Mouse (Mus musculus) ZHBTc4 (cell line): ENCODE data around the gene Rtn4ip1.

Experiments
- DNase-seq: peaks from one replicate; pipeline ENCODE4 v3.0.0-alpha.2; 2011; ENCODE audit warnings: low read depth, low spot score

Rtn4ip1 gene

DNA sequence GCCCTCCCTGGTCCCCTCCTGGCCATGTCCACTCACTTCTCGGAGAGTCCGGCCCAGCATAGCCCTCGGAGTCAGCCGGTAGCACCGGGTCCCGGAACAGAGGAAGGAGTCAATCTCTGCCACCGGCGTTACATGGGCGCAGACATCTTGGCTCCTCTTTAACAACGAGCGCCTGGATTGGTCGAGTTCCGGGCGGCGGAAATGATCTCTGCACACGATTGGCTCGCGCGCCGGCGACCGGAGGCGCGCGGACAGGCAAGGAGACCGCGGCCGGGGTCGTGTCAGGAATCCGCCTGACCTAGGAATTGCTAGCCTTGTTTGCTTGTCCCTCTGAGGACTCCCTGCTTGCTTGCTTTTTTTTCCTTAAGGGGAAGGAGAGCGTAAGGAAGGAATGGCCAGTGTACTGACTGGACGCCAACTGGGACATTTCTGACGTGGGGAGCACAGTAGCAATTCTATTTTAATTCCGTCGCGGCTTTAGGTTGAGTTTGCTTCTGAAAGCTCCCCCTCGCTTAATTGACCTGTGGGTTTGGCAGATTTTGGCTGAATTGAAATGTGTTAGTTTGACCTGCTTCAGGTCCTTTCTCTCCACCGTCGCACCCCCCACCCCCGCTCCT lies at the start of gene Rtn4ip1, which contains the start of gene Qrsl1:
TSS of gene Rtn4ip1 (plus strand) at position 230 of the 617 bp plus-strand sequence.
TSS of gene Qrsl1 (minus strand) at position 168 of the 617 bp plus-strand sequence.
- peak; percentile 96 for DNase-seq

DNA sequence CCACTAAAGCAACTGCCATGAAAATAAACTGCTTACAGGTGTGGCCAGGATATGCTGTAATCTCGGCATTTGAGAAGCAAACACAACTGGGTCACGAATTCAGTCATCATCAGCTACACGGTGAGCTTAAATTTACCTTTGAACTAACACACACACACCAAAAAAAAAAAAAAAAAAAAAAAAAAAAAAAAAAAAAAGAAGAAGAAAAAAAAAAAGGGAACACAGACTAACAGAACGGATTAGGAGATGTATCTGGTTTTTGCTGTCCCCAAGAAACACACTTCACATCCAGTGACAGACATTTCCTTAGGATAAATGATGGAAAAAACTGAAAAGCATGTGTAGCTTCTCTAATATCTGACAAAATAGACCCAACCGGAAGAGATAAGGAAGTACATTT lies 49.7 kb upstream of the Rtn4ip1 start:
- no peak for DNase-seq

DNA sequence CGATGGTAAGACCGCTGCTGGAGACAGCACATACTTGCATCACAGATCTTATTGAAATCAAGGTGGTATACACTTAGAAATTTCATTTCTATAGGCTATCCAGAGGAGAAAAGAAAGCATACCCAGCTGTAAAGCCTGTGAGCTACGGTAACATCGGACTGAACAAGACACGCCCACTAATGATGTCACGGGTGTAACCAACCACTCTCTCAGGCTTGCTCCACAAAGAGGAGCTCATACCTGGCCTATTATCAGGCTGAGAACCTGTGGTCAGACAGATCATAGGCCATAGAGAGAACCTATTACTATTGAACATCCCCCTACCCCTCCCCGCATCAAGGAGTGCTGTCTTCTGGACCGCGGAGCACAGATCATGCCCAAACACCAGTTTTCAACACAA lies 45.7 kb upstream of the Rtn4ip1 start:
- peak; percentile 15 for DNase-seq

DNA sequence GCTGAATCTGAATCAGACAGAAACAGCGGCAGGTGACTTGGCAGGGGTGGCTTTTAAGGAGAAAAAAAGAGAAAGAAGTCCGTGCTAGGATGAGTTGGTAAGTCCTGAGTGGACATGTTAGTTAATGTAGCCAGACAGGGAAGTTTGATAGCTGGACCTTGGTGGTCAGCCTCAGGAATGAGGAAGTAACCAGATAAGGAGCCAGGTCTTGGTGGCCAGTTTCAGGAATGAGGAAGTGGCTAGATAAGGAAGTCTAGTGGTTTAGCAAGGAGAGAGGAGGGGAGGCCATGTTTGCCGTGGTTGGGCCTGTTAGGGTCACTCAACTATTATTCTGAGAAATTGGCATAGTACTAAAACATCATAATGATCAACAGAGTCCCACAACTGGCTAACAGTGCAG lies 45.3 kb upstream of the Rtn4ip1 start:
- DNase-seq = no peak

DNA sequence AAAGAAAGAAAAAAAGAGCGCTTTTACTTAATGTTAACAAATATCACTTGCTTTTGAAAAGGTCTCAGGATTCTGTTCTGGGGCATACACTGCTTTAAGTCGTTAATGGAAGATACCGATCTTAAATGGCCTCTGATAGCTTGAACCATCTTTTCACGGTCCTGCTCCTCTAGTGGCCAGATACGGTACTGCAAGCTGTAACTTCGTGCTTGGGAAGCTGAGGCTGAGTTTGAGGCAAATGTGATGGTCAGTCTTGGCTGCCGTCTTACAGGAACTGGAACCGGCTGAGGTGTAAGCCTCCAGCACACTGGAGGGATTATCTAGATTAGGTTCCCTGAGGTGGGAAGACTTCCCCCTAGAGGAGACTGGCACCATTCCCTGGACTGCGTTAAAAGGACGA lies 30.9 kb upstream of the Rtn4ip1 start:
- DNase-seq = peak; percentile 78

DNA sequence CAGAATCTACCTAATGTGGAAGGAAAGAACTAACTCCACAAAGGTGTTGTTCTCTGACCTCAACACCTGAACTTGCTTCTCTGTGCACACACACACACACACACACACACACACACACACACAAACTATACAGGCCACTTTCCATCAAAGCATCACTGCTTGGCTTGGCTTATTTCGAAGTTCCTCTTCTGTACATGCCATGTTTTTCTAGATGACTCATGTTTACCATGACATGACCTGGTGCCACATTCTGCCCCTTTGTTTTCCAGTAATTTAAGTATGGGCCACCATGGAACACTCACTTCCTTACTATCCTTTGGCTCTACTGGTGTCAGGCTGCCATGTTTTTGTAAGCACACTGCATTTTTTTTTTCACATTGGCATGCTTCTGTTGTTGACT lies 30.1 kb upstream of the Rtn4ip1 start:
- DNase-seq = no peak

DNA sequence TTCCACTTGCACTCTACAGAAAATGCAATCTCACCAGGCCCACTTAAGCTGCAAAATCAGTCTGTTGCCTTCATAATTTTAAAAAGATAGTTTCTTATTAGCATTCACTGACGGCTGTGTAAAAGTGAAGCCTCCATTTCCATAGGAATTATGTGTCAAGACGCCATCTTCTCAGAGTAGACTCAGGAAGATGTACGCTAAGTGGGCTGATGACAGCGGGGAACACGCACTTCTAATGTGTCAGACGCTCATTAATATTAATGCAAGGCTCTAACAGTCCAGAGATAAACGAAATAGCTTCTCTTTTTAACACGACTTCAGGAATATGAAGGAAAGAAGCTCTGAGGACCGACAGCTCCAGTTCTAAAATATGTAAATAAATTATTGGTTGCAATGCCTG lies 13.9 kb upstream of the Rtn4ip1 start:
- DNase-seq = no peak

DNA sequence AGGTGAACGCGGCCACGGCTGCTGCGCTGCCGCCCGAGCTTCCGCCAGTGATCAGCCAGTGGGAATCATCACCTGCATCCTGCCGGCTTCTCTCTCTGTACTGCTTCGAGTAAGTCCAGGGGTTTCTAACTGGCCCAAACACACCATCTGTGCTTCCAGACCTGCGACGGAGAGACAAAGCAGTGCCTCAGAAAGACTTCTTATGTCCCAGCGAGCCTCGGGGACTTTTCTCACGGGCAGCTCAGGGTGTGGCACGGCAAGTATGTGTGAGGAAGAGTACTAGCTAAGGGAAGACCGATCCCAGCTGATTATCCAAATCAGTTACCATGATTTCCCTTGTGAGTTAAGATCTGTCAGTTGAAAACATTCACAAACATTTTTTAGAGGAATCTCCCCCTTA lies 12.6 kb upstream of the Rtn4ip1 start:
- peak; percentile 58 for DNase-seq

DNA sequence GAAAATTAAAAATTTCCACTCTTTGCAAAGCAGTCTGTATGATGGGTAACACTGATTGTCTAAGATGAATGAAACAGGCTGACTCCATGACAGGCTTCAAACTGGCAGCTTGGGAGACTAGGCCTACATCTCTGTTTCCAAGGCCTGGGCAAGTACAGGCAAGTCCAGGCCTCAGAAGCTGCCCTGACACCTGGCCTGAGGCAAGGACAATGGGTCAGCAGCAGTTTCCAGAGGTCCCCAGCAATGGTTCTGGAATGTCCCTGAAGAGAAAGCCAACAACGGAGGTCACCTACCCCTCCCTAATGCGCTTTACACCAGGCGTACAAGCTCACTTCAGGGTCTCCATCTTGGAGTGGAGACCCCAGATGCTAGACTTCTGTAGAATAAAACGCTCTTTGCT lies 8.6 kb upstream of the Rtn4ip1 start:
- DNase-seq = no peak

DNA sequence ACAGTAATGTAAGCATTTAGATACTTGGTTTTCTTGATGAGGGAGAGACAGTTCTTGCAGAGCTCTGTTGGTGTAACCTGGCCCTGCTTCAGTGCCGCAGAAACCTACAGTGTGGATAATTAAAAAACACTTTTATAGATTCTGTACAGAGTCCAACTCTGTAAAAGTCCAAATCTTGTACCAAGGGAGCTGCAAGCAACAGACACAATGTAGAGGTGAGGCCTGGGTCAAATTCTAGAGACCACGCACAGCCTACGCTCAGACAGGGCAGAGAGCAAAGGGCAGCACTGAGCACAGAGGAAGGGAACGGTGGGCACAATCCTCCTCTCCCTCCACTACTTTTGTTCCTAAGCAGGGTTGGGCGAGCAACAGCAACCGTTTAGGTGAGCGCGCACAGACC lies 5.5 kb upstream of the Rtn4ip1 start:
- no peak for DNase-seq

DNA sequence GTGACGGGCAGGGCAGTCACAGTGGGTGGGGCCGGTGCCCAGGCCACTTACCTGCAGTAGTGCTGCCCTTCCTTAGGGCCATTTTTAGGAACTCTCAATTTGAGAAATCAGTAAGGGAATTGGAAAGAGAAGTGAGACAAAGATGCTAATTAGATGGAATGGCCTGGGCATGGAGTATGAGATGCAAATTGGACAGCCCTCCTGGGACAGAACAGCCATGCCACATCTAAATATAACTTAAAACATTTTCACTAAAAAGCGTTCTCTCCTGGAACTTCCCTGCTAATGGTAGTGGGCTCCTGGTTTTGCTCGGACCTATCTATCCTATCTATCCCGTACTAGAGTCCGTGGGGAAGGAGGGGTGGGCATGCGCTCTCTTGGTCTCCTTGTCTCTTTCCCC lies 3.3 kb upstream of the Rtn4ip1 start:
- no peak for DNase-seq

DNA sequence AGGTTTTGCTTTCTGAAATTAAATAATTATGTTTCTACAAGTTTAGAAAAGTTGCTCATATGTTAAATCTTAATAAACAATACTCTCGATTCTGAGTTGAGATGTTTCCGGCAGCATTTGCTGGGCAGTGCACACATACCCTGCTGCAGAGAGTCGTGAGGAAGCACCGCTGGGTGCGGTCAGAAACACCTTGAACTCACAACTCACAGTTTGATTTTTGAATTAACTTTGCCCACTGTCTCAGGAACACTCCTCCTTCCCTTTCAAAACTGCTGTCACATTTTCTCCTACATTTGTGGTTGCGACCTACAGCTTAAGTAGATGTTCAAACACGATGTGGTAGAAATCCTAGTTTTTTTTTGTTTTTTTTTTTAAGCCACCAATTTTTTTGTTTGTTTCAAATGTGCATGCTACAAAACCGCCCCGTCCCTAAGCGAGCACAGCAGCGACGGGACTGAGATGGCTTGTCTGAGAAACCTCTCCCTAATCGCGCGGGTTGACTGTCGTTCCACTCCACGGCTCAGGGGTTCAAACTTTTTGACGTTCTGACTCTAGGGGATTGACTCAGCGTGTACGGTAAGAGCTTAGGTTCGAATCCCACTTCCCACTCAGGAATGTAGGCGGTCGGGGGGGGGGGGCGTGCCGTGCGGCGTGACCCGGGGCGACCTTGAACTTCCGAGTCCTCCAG lies 580 bp upstream of the Rtn4ip1 start:
- peak; percentile 17 for DNase-seq

DNA sequence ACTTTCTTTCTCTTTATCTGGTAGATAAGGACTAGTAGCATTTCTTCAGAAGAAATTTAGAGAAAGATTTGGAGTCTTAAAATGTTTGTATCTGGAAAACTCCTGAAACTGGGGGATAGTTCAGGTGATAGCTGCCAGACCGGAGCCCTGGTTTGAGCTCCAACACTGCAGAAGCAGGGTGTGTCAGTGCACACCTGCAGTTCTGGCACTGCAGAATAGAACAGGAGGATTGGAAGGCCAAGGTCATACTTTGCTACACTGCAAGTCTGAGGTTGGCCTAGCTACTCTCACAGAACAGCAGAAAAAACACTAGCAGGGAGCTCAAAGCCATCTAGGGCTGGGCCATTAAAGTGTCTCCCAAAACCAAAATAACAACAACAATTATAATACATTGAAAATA lies 3.0 kb downstream of the Rtn4ip1 start:
- DNase-seq = no peak

DNA sequence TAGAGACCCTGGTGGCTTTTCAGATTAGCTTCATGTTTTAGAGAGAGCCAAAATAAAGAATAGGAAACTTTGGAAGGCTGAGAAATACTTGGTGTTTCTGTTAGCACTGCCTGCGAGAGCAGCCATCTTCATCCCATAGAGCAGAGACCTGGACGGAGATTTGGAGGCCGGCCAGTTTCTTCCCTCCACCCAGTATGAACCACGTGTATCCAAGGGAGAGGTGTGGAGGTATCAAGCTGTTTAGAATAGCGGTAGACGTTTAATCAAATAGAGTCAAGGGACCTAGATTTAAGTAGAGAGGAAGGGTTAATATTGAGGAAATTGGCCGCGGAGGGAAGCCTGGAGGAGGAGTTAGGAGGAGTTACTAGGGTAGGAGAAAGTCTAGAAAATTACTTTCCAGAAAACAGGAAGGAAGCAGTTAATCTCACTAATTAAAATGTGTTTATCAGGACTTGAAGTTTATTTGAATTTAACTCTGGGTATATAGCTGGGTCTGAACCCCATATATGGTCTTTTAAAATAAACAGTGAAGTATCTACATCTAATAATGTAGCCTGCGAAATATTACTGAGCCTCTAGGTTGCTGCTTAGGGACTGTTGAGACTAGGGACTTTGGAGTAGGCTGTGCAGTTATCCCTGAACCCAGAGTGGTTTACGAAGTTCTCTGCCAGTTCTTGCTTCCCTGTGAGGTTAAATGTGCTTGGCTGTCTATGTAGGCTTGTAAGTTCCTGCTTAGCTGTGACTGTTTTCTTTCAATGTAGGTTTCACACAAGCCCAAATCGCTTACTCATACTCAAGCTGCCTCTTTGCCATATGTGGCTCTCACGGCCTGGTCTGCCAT lies 8.6 kb downstream of the Rtn4ip1 start:
- no peak for DNase-seq

DNA sequence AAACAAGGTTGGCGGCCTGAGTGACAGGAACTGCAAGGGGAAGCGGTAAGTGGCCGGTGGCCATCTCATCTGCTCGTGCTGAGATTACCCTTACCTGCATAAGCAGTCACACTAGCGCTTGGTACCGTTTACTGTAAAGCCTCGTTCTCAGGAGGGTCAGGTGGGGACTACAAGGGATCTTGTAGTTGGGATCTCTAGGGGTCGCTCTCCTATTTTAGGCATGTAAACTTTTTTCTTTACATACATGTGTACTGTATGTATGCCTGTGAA lies 9.2 kb downstream of the Rtn4ip1 start:
- no peak for DNase-seq

DNA sequence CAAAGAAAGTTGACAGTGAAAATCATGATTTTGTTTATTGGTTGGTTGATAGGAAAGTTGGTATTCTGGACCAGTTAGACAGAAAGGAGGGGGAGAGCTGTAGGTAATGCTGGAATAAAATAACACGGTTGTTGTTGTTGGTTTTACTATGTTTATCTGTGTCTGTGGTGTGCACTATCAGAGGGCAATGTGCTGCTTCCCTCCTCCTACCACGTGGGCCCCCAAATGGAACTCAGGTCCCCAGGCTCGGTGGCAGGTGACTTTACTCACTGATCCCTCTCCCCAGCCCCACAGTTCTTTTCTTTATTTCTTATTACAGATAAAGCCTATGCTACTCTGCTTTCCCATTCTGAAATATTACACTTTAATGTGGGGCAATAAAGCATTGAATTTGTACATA lies 10.6 kb downstream of the Rtn4ip1 start:
- DNase-seq = no peak

DNA sequence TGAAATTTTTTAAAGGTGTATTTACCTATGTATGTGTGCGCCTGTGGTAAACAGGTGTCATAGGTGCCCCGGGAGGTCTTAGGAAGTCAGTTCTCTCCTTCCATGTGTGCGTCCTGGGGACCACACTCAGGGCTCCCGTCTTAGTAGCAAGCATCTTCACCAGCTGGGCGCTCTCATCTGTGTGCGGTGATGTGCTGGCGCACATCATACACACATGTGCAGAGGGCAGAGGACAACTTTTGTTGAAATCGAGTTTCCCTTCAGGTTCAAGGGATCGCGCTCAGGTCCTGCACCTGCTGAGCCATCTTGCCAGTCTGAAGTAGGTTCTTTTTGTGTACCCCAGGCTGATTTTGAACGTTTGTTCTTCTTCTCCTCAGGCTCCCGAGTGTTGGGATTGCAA lies 14.6 kb downstream of the Rtn4ip1 start:
- no peak for DNase-seq

DNA sequence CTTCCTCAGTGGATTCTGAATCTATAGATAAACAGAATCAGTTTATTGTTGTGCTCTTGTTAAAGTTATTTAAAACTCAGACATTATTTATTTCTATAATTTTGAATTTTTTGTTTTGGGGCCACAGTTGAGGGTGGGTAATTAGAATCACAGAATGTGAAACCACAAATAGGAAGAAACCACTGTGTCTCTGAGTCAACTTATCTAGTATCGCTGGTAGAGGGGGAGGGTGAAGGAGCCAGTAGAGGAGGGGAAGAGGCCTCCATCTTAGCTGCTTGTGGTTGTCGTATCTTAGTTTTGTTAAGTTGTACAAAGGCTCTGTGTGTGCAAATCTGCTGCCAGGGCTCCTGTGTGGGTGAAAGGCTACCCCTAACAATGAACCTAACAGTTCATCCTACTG lies 15.1 kb downstream of the Rtn4ip1 start:
- DNase-seq = no peak

DNA sequence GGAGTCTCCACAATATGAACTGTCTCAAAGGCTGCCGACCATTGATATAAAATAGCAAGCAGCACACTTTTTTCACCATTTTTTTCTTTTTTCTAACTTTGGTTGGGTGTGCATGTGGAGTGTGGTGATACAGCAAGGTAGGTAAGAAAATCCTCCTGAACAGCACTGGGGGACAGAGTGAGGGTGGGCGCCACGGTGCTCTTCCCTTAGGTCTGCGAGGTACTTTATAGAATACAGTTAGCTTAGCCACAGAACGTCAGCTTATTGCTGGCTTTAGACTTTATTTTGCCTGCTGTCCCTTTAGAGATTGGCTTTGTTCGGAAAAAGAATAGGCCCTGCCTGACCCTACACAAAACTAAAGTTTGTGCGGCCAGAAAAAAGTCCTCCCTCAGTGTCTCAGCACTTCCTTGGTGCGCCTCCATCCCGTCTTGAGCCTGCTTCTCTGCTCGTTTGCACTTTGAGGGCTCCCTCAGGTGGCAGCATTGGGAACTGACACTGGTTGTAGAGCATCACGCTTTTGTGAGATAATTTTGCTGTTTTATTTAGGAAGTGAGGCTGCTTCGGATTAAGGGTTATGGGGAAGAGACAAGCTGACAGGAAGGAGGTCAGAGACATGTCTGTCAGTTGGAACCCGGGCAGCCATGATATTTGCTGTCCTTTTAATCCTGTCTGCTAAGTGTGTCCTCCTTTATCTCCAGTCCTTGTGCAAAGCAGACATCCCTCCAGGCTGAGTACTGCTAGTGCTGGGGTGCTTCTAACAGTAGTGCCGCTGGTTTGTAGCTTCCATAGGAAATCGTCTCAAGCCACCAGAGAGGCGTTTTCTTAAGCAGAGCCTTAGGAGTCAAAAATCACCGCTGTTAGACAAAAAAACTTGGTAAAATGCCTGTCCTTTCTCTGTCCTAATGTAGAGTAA lies 17.3 kb downstream of the Rtn4ip1 start:
- peak; percentile 81 for DNase-seq

DNA sequence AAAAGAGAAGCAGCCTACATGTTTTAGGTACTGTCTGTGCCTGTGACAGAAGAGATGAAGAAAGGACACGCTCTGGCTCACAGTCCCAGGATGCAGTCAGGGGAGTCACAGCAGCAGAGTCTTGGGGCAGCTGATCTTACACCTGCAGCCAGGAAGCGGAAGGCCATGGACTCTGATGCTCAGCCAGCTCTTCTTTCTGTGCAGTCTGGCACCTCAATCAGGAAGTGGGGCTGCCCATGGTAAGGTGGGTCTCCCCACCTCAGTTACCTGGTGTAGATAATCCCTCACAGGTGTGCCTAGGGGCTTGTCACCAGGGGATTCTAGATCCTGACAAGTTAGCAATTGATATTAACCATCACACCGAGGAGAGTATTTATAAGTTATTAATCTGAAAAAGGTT lies 21.5 kb downstream of the Rtn4ip1 start:
- DNase-seq = no peak

DNA sequence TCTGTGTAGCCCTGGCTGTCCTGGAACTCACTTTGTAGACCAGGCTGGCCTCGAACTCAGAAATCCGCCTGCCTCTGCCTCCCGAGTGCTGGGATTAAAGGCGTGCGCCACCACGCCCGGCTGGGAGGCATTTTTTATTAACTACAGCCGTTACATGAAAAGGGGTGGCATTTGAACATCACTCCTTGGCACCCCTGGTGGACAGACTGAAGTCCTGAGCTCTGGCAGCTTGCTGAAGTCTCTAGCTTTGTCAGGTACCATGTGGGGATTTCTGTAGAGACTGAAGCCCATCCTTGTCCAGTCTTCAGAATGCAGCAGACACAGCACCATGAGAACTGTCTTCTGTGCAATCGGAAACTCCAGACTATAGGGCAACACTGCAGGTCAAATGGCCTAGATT lies 24.2 kb downstream of the Rtn4ip1 start:
- peak; percentile 58 for DNase-seq

DNA sequence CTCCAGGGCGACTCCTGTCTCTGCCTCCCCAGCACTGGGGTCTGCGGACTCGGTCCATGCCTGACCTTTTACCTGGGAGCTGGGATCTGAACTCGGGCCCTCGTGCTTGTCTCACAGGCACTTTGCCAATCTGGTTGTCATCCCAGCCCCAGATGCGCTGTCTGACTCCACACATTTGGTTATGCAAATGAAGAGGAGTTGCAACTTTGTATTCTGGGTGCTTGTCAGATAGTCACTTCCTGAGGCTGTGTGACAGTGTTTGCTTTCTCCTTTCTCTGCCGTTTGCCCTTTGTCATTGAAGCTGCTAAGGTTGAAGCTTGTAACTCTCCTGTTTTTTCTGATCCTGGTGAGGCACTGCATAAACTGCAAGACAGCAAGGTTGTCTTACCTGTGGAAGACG lies 26.1 kb downstream of the Rtn4ip1 start:
- DNase-seq = peak; percentile 51
